Mouse (Mus musculus): ENCODE results near the gene Olfr855. TPM values are rescaled to one million over a fixed set of nuclear protein-coding genes. Genes with fewer than 3 reads are reported as not detected.

Olfr855 gene
- polyA plus RNA-seq (2015; fragmentation: Nextera tagmentation; extraction: Ambion mirVana), result not detected in 2 replicates

DNA sequence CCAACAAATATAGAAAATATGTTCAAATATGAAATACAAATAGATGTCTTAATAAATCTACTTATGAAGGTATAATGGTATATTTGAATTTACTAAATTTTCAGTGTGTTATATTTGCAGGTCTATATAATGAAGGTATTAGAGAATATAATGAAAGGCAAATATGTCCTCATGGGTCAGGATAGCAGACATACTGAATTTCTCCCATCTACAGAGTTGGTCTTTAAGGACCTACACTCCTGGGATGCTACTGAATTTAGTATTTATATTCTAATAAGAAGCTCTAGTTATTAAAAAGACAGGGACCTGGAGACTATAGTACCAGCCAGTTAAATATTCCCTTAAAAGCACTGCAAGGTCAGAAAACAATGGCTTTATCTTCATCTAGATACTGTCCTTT lies at the start of gene Olfr855:
Gene Olfr855 (plus strand): TSS at position 301 of the 400 bp plus-strand sequence.
- H3K4me2 ChIP-seq, result no peak within 1 kb of the TSS
- H3K9me3 ChIP-seq (replicated peaks), result peaks cover 9% of the 10 kb centered on the region
- H3K27me3 ChIP-seq, result no peaks in the 10 kb centered on the region
- no peak for ATAC-seq
- no peaks in the 10 kb centered on the region for H3K36me3 ChIP-seq (ENCODE audit: poor library complexity, severe bottlenecking)
- no peak within 1 kb of the TSS for H3K9ac ChIP-seq
- H3K4me1 ChIP-seq, result no peaks in the 10 kb centered on the region
- no peak within 1 kb of the TSS for H3K4me3 ChIP-seq
- no peak within 1 kb of the TSS for H3K27ac ChIP-seq

GRCm38 (mm10) chr9:19540976-19541375 lies 41.4 kb upstream of the Olfr855 start, which contains the start of gene Olfr853:
TSS of gene Olfr853 (minus strand) at chr9:19541076.
- H3K9me3 ChIP-seq (replicated peaks), result peaks cover 26% of the 10 kb centered on the region
- no peak within 1 kb of the TSS for H3K9ac ChIP-seq
- no peak within 1 kb of the TSS for H3K4me2 ChIP-seq
- H3K4me1 ChIP-seq, result no peaks in the 10 kb centered on the region
- H3K27me3 ChIP-seq, result no peaks in the 10 kb centered on the region
- 78% methylated on average over 1 of the region's 1 CpGs for WGBS
- no peak within 1 kb of the TSS for H3K27ac ChIP-seq
- H3K4me3 ChIP-seq, result no peak within 1 kb of the TSS
- H3K36me3 ChIP-seq (ENCODE audit: poor library complexity, severe bottlenecking), result no peaks in the 10 kb centered on the region
- ATAC-seq, result no peak

DNA sequence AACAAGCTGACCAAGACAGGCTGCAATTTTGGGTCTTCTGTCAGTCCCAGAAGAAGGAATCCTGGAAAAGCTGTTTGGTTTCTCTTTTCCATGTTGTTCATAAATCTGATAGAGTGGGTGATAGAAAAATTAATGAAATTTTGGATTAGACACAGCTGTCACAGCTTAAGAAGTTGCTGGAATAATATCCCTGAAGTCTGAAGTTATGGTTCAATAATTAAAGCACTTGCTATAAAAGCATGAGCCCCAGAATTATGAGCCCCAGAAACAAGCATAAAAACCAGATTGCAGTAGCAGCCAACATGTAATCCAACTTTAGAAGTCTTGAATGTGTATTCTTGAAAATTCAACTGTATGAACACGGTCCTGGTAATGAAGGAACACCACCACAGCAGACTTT lies 15.1 kb upstream of the Olfr855 start, which contains the start of gene Olfr854:
Gene Olfr854 (minus strand): TSS at position 101 of the 400 bp plus-strand sequence.
- 79% methylated on average over 1 of the region's 1 CpGs for WGBS
- H3K9ac ChIP-seq, result no peak within 1 kb of the TSS
- H3K4me2 ChIP-seq, result no peak within 1 kb of the TSS
- no peak within 1 kb of the TSS for H3K27ac ChIP-seq
- H3K27me3 ChIP-seq, result no peaks in the 10 kb centered on the region
- H3K4me1 ChIP-seq, result no peaks in the 10 kb centered on the region
- H3K36me3 ChIP-seq (ENCODE audit: poor library complexity, severe bottlenecking), result no peaks in the 10 kb centered on the region
- no peak for ATAC-seq
- no peak within 1 kb of the TSS for H3K4me3 ChIP-seq
- H3K9me3 ChIP-seq (replicated peaks), result peaks cover 10% of the 10 kb centered on the region

- Histone ChIP-seq H3K9me3 (replicated peaks) (no peaks in the 10 kb centered on the region; the same call in 1 of the 2 replicates), H3K27me3 (no peaks in the 10 kb centered on the region), H3K36me3 (ENCODE audit: poor library complexity, severe bottlenecking) (peaks cover 11% of the 10 kb centered on the region; the same call in 1 of the 2 replicates), H3K9ac (no peak overlapping the region), H3K4me2 (no peak overlapping the region), H3K4me3 (no peak overlapping the region), H3K4me1 (no peaks in the 10 kb centered on the region), H3K27ac (no peak overlapping the region)
- ATAC-seq, result peak; percentile 25
- WGBS, result 95% methylated on average over 3 of the region's 3 CpGs
Observed at GRCm38 (mm10) chr9:19621297-19621696, 38.9 kb downstream of the Olfr855 start.

GRCm38 (mm10) chr9:19621843-19622822 lies 39.7 kb downstream of the Olfr855 start, which contains the start of gene Zfp317:
TSS of gene Zfp317 (plus strand) at chr9:19622102.
- WGBS, result 2% methylated on average over 35 of the region's 35 CpGs
- peak; percentile 97 for ATAC-seq
- H3K4me2 ChIP-seq, result peak within 1 kb of the TSS; percentile 53

DNA sequence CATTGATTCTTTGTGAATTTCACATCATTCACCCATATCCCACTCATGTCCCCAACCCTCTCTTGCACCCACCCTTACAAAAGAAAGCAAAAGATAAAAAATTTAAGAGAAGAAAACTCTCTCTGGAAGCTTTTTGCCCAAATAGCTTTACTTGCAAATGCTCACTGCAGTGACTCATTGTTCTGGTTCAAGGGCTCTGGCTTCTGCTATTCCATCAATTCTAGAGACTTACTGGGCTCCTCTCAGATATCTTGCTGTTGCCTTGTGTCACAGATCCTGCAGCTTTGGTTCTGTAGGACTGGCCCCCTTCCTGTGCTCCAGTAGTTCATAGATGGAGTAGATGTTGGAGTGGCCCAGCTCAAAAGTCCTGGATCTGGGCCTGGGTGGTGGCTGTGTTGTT lies 47.2 kb downstream of the Olfr855 start:
- ATAC-seq, result no peak
- H3K27ac ChIP-seq, result no peak overlapping the region
- H3K9me3 ChIP-seq (replicated peaks), result no peaks in the 10 kb centered on the region
- no peak overlapping the region for H3K4me3 ChIP-seq
- no peak overlapping the region for H3K9ac ChIP-seq
- no peak overlapping the region for H3K4me2 ChIP-seq
- no peaks in the 10 kb centered on the region for H3K27me3 ChIP-seq
- H3K4me1 ChIP-seq, result no peaks in the 10 kb centered on the region
- peaks cover 31% of the 10 kb centered on the region for H3K36me3 ChIP-seq (ENCODE audit: poor library complexity, severe bottlenecking)

More at GRCm38 (mm10) chr9:19621843-19622822, 39.7 kb downstream of the Olfr855 start, which contains the start of gene Zfp317:
- Histone ChIP-seq H3K27me3 (no peaks in the 10 kb centered on the region), H3K27ac (peak within 1 kb of the TSS; percentile 87), H3K4me3 (peak within 1 kb of the TSS; percentile 59), H3K9me3 (replicated peaks) (no peaks in the 10 kb centered on the region), H3K4me1 (no peaks in the 10 kb centered on the region), H3K9ac (peak within 1 kb of the TSS; percentile 69), H3K36me3 (ENCODE audit: poor library complexity, severe bottlenecking) (peaks cover 15% of the 10 kb centered on the region; the same call in 1 of the 2 replicates)

Other genes with a start within 250 kb of the Olfr855 start
- gene Olfr845, start 246.2 kb upstream of the Olfr855 start, polyA plus RNA-seq (2015; fragmentation: Nextera tagmentation; extraction: Ambion mirVana), result not detected in 2 replicates
- gene Olfr846, start 218.6 kb upstream of the Olfr855 start, polyA plus RNA-seq (2015; fragmentation: Nextera tagmentation; extraction: Ambion mirVana), result not detected in 2 replicates
- gene Olfr847, start 203.9 kb upstream of the Olfr855 start, polyA plus RNA-seq (2015; fragmentation: Nextera tagmentation; extraction: Ambion mirVana), result not detected in 2 replicates
- not detected in 2 replicates for gene Olfr849, start 142.4 kb upstream of the Olfr855 start, polyA plus RNA-seq (2015; fragmentation: Nextera tagmentation; extraction: Ambion mirVana)
- gene Olfr850, start 104.4 kb upstream of the Olfr855 start, polyA plus RNA-seq (2015; fragmentation: Nextera tagmentation; extraction: Ambion mirVana), result not detected in 2 replicates
- gene Olfr851, start 89.3 kb upstream of the Olfr855 start, polyA plus RNA-seq (2015; fragmentation: Nextera tagmentation; extraction: Ambion mirVana), result not detected in 2 replicates
- not detected in 2 replicates for gene Olfr853, start 41.5 kb upstream of the Olfr855 start, polyA plus RNA-seq (2015; fragmentation: Nextera tagmentation; extraction: Ambion mirVana)
- gene Olfr854, start 15.2 kb upstream of the Olfr855 start, polyA plus RNA-seq (2015; fragmentation: Nextera tagmentation; extraction: Ambion mirVana), result not detected in 2 replicates
- 44.4 and 44.8 TPM in 2 replicates for gene Zfp317, start 39.5 kb downstream of the Olfr855 start, polyA plus RNA-seq (2015; fragmentation: Nextera tagmentation; extraction: Ambion mirVana)
- not detected in 2 replicates for gene Olfr857, start 126.8 kb downstream of the Olfr855 start, polyA plus RNA-seq (2015; fragmentation: Nextera tagmentation; extraction: Ambion mirVana)
- gene Olfr58, start 197.7 kb downstream of the Olfr855 start, polyA plus RNA-seq (2015; fragmentation: Nextera tagmentation; extraction: Ambion mirVana), result not detected in 2 replicates
- not detected in 2 replicates for gene Olfr859, start 222.3 kb downstream of the Olfr855 start, polyA plus RNA-seq (2015; fragmentation: Nextera tagmentation; extraction: Ambion mirVana)